Mouse (Mus musculus) kidney, adult 2 months (tissue): ENCODE measurements around the gene 4930412O13Rik. TPM values are rescaled to one million over a fixed set of nuclear protein-coding genes. Genes with fewer than 3 reads are reported as not detected.

ENCODE experiments used
- DNase-seq: peaks from one replicate; pipeline ENCODE4 v3.0.0; 2021
- H3K27ac ChIP-seq: fragments of 200-500 bp; 2 replicates; pipeline ENCODE4 v1.5.1; 2012; ENCODE audit warnings: low read depth, low read length, control low read depth, inconsistent platforms; ENCODE audit not compliant: insufficient read depth
- H3K27me3 ChIP-seq: fragments of 200-500 bp; replicated peaks from 2 replicates; pipeline ENCODE4 v1.6.1; 2012; ENCODE audit warnings: mild to moderate bottlenecking, moderate library complexity, low read length, inconsistent platforms; ENCODE audit not compliant: control insufficient read depth, insufficient read depth
- H3K36me3 ChIP-seq: fragments of 200-500 bp; 2 replicates; pipeline ENCODE4 v1.6.1; 2012; ENCODE audit warnings: mild to moderate bottlenecking, moderate library complexity, low read length, inconsistent platforms; ENCODE audit not compliant: control insufficient read depth, insufficient read depth
- H3K4me1 ChIP-seq: fragments of 200-500 bp; 2 replicates; pipeline ENCODE4 v1.6.1; 2011; ENCODE audit warnings: low read length; ENCODE audit not compliant: control insufficient read depth, insufficient read depth
- H3K4me3 ChIP-seq: fragments of 200-500 bp; 2 replicates; pipeline ENCODE4 v1.5.1; 2011; ENCODE audit warnings: mild to moderate bottlenecking, low read depth, low read length, control low read depth; ENCODE audit not compliant: insufficient read depth
- CTCF ChIP-seq: fragments of 200-500 bp; conservative IDR thresholded peaks from 2 replicates; pipeline ENCODE4 v1.5.1; 2011; ENCODE audit warnings: low read depth, mild to moderate bottlenecking, control low read depth, low read length, moderate library complexity, mixed read lengths; ENCODE audit not compliant: insufficient read depth, insufficient read length
- POLR2A ChIP-seq: fragments of 200-500 bp; IDR thresholded peaks from one replicate; pipeline ENCODE4 v1.6.1; 2011; ENCODE audit warnings: low read depth, low read length, control low read depth
- WGBS: fragments of 180-500 bp; shearing (Covaris S2); methylation state at CpG from one replicate; pipeline ENCODE4 v1.1.7; 2018; 5-methylcytosine and 5-hydroxymethylcytosine counted together
- polyA plus RNA-seq: library from polyadenylated mRNA; depleted of rRNA; stranded (reverse); fragments of >200 nt; gene quantifications from 2 replicates; pipeline ENCODE4 v1.2.3, GENCODE M21; 2012

4930412O13Rik gene
- polyA plus RNA-seq, 1 experiment = 0.39 TPM

GRCm38 (mm10) chr2:9886921-9887610 lies 6.0 kb downstream of the 4930412O13Rik start:
- TF ChIP-seq CTCF (no peak), POLR2A (no peak)
- no peak for DNase-seq
- Histone ChIP-seq H3K4me1 (no peaks in the 10 kb centered on the region), H3K27ac (peak overlapping the region; percentile 32), H3K36me3 (no peaks in the 10 kb centered on the region), H3K27me3 (no peaks in the 10 kb centered on the region; the same call in none of the 2 replicates), H3K4me3 (peak overlapping the region; percentile 35)
- 10% methylated on average over 7 of the region's 7 CpGs for WGBS

- WGBS = 6% methylated on average over 7 of the region's 7 CpGs
- H3K4me3 ChIP-seq = peak overlapping the region; percentile 35; the same call in 1 of the 2 replicates
- TF ChIP-seq CTCF (no peak), POLR2A (no peak)
- no peak for DNase-seq
- H3K27ac ChIP-seq = peak overlapping the region; percentile 51
- H3K27me3 ChIP-seq = no peaks in the 10 kb centered on the region; the same call in 1 of the 2 replicates
- H3K4me1 ChIP-seq = no peaks in the 10 kb centered on the region
- no peaks in the 10 kb centered on the region for H3K36me3 ChIP-seq
Measured at GRCm38 (mm10) chr2:9887636-9888035, 6.6 kb downstream of the 4930412O13Rik start.

- Histone ChIP-seq H3K36me3 (no peaks in the 10 kb centered on the region), H3K4me3 (peak within 1 kb of the TSS; percentile 39), H3K27ac (peak within 1 kb of the TSS; percentile 68), H3K27me3 (no peaks in the 10 kb centered on the region; the same call in 1 of the 2 replicates), H3K4me1 (no peaks in the 10 kb centered on the region)
- WGBS = 4% methylated on average over 30 of the region's 30 CpGs
- peak; percentile 53 for TF ChIP-seq CTCF
- TF ChIP-seq POLR2A = no peak
- peak; percentile 52 for DNase-seq
Measured at GRCm38 (mm10) chr2:9888913-9889650, 8.0 kb downstream of the 4930412O13Rik start, which contains the start of gene 9230102O04Rik. Gene 9230102O04Rik, minus strand, starts transcription at chr2:9889540.

GRCm38 (mm10) chr2:9889651-9890183 lies 8.7 kb downstream of the 4930412O13Rik start, which contains the start of gene Gata3:
Gene Gata3, minus strand, starts transcription at chr2:9890034.
- peak within 1 kb of the TSS; percentile 39 for H3K4me3 ChIP-seq
- no peaks in the 10 kb centered on the region; the same call in none of the 2 replicates for H3K27me3 ChIP-seq
- DNase-seq = no peak
- H3K4me1 ChIP-seq = no peaks in the 10 kb centered on the region
- H3K36me3 ChIP-seq = no peaks in the 10 kb centered on the region
- 3% methylated on average over 23 of the region's 23 CpGs for WGBS
- H3K27ac ChIP-seq = peak within 1 kb of the TSS; percentile 68
- TF ChIP-seq POLR2A = no peak
- TF ChIP-seq CTCF = no peak

DNA sequence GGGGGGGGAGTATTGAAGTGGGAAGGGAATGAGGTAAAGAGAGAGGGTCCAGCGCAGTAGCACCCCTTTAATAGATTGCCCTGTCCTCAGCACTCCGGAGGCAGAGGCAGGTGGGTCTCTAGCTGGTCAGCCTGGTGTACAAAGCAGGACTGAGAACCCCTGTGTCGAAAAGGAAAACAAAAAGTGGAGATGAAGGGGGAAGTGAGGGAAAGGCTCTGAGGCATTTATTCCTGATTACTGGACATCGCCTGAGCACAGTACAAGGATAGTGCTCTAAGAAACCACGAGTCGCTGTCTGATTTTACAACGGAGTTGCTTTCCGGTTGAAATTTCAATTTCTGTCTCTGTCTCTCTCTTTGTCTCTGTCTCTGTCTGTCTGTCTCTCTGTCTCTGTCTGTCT lies 9.2 kb downstream of the 4930412O13Rik start:
- 13% methylated on average over 8 of the region's 8 CpGs for WGBS
- DNase-seq = no peak
- no peaks in the 10 kb centered on the region for H3K36me3 ChIP-seq
- H3K27me3 ChIP-seq = no peaks in the 10 kb centered on the region; the same call in none of the 2 replicates
- no peak overlapping the region for H3K4me3 ChIP-seq
- H3K27ac ChIP-seq = no peak overlapping the region
- H3K4me1 ChIP-seq = no peaks in the 10 kb centered on the region
- no peak for TF ChIP-seq POLR2A
- no peak for TF ChIP-seq CTCF

DNA sequence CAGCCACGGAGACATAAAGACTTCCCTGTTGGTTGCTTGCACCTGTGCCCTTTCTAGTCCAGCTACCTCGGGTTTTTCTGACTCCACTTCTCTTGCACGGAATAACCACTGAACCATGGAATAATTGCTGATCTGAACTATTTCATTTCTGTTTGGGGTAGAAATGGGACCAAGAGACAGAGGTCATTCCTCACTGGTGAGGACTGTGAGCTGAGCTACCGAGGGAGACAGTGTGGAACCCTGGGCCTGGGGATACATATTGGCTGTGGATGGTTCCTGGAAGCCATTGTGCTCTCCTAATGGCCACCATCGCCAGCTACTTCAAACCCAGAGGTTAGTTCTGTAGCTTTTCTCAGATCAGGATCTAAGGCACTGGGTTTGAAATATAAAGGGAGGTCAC lies 9.9 kb downstream of the 4930412O13Rik start:
- H3K27me3 ChIP-seq = no peaks in the 10 kb centered on the region; the same call in none of the 2 replicates
- H3K27ac ChIP-seq = no peak overlapping the region
- no peaks in the 10 kb centered on the region for H3K4me1 ChIP-seq
- DNase-seq = no peak
- H3K36me3 ChIP-seq = no peaks in the 10 kb centered on the region
- no peak for TF ChIP-seq CTCF
- H3K4me3 ChIP-seq = no peak overlapping the region
- WGBS = 9% methylated on average over 5 of the region's 5 CpGs

GRCm38 (mm10) chr2:9892541-9892940 lies 11.5 kb downstream of the 4930412O13Rik start:
- H3K27me3 ChIP-seq = peaks cover 3% of the 10 kb centered on the region
- TF ChIP-seq CTCF (no peak), POLR2A (no peak)
- DNase-seq = no peak
- no peak overlapping the region for H3K4me3 ChIP-seq
- WGBS = 14% methylated on average over 7 of the region's 7 CpGs
- no peak overlapping the region for H3K27ac ChIP-seq
- H3K4me1 ChIP-seq = no peaks in the 10 kb centered on the region
- no peaks in the 10 kb centered on the region for H3K36me3 ChIP-seq
